Mouse (Mus musculus) embryonic facial prominence, embryonic 15.5 days (tissue): Measurements from ENCODE around the gene Agap2. TPM values are rescaled to one million over a fixed set of nuclear protein-coding genes. Genes with fewer than 3 reads are reported as not detected.
A peak's percentile ranks its signal among the peaks of the same experiment; 100 is the strongest.

Experiments used
- ATAC-seq: fragments of 200-750 bp; cut with Nextera tagmentation; 2 replicates; pipeline ENCODE4 v1.8.0; 2017; ENCODE audit warnings: low read depth, moderate TSS enrichment; ENCODE audit not compliant: insufficient number of reproducible peaks, low FRiP score, low TSS enrichment
- H3K27ac ChIP-seq: fragments of 300-500 bp; sonication (generic); replicated peaks from 2 replicates; pipeline ENCODE4 v1.5.1; 2015; ENCODE audit warnings: mild to moderate bottlenecking, inconsistent platforms
- H3K27me3 ChIP-seq: fragments of 300-500 bp; sonication (generic); 2 replicates; pipeline ENCODE4 v1.6.1; 2015; ENCODE audit warnings: inconsistent platforms
- H3K36me3 ChIP-seq: fragments of 300-500 bp; sonication (generic); 2 replicates; pipeline ENCODE4 v1.6.1; 2015; ENCODE audit warnings: mild to moderate bottlenecking, inconsistent platforms
- H3K4me1 ChIP-seq: fragments of 300-500 bp; sonication (generic); 2 replicates; pipeline ENCODE4 v1.6.1; 2015; ENCODE audit warnings: inconsistent platforms
- H3K4me2 ChIP-seq: fragments of 300-500 bp; sonication (generic); replicated peaks from 2 replicates; pipeline ENCODE4 v1.6.1; 2015; ENCODE audit warnings: mild to moderate bottlenecking, inconsistent platforms
- H3K4me3 ChIP-seq: fragments of 300-500 bp; sonication (generic); replicated peaks from 2 replicates; pipeline ENCODE4 v1.5.1; 2015; ENCODE audit warnings: mild to moderate bottlenecking, inconsistent platforms
- H3K9ac ChIP-seq: fragments of 300-500 bp; sonication (generic); 2 replicates; pipeline ENCODE4 v1.6.1; 2015; ENCODE audit warnings: inconsistent platforms
- H3K9me3 ChIP-seq: fragments of 300-500 bp; sonication (generic); replicated peaks from 2 replicates; pipeline ENCODE4 v1.6.1; 2016; ENCODE audit warnings: inconsistent platforms
- WGBS: fragments of 180-500 bp; shearing (Covaris S2); methylation state at CpG from one replicate; pipeline ENCODE4 v1.1.7; 2015; 5-methylcytosine and 5-hydroxymethylcytosine counted together
- polyA plus RNA-seq: library from polyadenylated mRNA; unstranded; fragments of >200 nt; fragmentation: Nextera tagmentation; extraction: Ambion mirVana; gene quantifications from 2 replicates; pipeline ENCODE4 v1.2.1, GENCODE M21; 2015

The Agap2 gene
- polyA plus RNA-seq, 1 experiment from 2014 or later, result 0.45 TPM

GRCm38 (mm10) chr10:127047954-127048353, 27.1 kb upstream of the Agap2 start, which contains the start of gene Cyp27b1:
Gene Cyp27b1 (plus strand): TSS chr10:127048250.
- no peak within 1 kb of the TSS for H3K27ac ChIP-seq
- no peak within 1 kb of the TSS for H3K9ac ChIP-seq
- H3K36me3 ChIP-seq, result peaks cover 14% of the 10 kb centered on the region
- H3K4me3 ChIP-seq, result peak within 1 kb of the TSS; percentile 19
- ATAC-seq, result no peak
- H3K4me1 ChIP-seq, result peaks cover 23% of the 10 kb centered on the region
- WGBS, result 25% methylated on average over 5 of the region's 5 CpGs
- H3K27me3 ChIP-seq, result peaks cover 55% of the 10 kb centered on the region
- H3K4me2 ChIP-seq, result peak within 1 kb of the TSS; percentile 36
- no peaks in the 10 kb centered on the region for H3K9me3 ChIP-seq

DNA sequence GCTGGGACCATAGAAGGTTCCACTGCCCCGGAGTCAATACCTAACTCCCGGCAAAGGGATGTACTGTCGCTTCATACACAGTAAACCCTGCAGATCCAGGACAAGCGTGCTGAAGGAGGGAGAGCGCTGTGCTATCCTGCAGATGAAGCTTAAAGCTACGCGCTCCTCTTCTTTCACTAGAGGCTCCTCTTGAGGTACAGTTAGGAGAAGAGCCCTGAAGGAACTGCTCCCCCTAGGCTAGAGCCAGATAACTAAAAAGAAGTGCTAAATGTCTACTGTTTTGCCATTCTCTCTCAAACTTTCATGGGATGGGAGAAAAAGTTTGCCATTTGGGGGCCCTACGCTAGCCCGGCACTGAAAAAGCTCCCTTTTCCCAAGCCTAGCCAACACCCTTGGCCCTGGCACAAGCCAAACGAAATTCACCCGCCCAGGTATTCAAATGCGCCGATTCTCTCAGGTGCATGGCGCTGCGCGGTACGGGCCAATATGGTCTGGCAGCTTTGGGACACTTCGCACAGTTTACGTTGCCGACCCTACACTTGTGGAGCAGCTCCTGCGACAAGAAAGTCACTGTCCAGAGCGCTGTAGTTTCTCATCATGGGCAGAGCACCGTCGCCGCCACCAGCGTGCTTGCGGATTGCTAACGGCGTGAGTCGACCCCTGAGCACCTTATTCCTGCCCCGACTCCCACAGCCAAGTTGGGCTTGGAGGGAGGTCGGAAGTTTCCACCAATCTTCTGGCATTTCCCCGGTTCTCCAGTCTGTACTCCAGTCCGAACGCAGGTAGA, 26.3 kb upstream of the Agap2 start:
- H3K27ac ChIP-seq, result no peak overlapping the region
- no peak for ATAC-seq
- H3K36me3 ChIP-seq, result peaks cover 7% of the 10 kb centered on the region
- peak overlapping the region; percentile 19 for H3K4me3 ChIP-seq
- H3K9me3 ChIP-seq, result no peaks in the 10 kb centered on the region
- WGBS, result 4% methylated on average over 35 of the region's 35 CpGs
- H3K4me2 ChIP-seq, result peak overlapping the region; percentile 36
- peaks cover 55% of the 10 kb centered on the region for H3K27me3 ChIP-seq
- H3K4me1 ChIP-seq, result peaks cover 20% of the 10 kb centered on the region
- no peak overlapping the region for H3K9ac ChIP-seq

DNA sequence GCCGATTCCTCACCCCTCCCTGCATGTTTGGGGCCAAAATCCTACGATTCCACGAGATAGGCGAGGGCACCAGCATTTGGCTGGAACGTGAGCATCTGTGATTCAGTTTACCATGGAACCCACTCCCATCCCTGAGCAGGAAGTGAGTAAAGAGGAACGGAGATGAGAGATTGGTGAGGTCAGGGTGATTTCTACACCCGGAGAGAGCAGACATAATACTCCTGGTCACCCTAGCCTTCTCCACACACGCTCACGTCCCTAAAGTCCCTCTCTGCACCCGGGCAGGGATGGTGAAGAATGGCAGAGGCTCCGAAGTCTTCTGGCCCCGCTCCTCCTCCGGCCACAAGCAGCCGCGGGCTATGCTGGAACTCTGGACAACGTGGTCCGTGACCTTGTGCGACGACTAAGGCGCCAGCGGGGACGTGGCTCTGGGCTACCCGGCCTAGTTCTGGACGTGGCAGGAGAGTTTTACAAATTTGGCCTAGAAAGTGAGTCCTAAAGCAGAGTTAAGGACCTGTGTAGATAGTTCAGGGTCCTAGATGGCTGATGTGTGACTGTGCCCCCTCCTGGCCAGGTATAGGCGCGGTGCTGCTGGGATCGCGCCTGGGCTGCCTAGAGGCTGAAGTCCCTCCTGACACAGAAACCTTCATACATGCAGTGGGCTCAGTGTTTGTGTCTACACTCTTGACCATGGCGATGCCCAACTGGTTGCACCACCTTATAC, 25.5 kb upstream of the Agap2 start:
- peak overlapping the region; percentile 19 for H3K4me3 ChIP-seq
- peaks cover 6% of the 10 kb centered on the region for H3K36me3 ChIP-seq
- H3K9ac ChIP-seq, result no peak overlapping the region
- H3K27ac ChIP-seq, result no peak overlapping the region
- 3% methylated on average over 29 of the region's 29 CpGs for WGBS
- H3K4me1 ChIP-seq, result peaks cover 20% of the 10 kb centered on the region
- no peaks in the 10 kb centered on the region for H3K9me3 ChIP-seq
- peaks cover 55% of the 10 kb centered on the region for H3K27me3 ChIP-seq
- peak overlapping the region; percentile 36 for H3K4me2 ChIP-seq
- ATAC-seq, result no peak

- Histone ChIP-seq H3K36me3 (peaks cover under 1% of the 10 kb centered on the region; the same call in 1 of the 2 replicates), H3K9me3 (no peaks in the 10 kb centered on the region), H3K9ac (no peak overlapping the region), H3K27me3 (peaks cover 55% of the 10 kb centered on the region), H3K27ac (no peak overlapping the region), H3K4me2 (no peak overlapping the region), H3K4me3 (0 out of 2 replicates have a peak overlapping the region, but pooled peaks have one; percentile 19), H3K4me1 (peaks cover 20% of the 10 kb centered on the region)
- no peak for ATAC-seq
- WGBS, result 15% methylated on average over 10 of the region's 10 CpGs
Measured at GRCm38 (mm10) chr10:127050119-127050474, 25.0 kb upstream of the Agap2 start.

GRCm38 (mm10) chr10:127054646-127055045, 20.4 kb upstream of the Agap2 start:
- Histone ChIP-seq H3K9ac (no peak overlapping the region), H3K36me3 (peaks cover 20% of the 10 kb centered on the region), H3K9me3 (no peaks in the 10 kb centered on the region), H3K4me3 (no peak overlapping the region), H3K4me2 (no peak overlapping the region), H3K4me1 (peaks cover 18% of the 10 kb centered on the region), H3K27me3 (peaks cover 25% of the 10 kb centered on the region), H3K27ac (no peak overlapping the region)
- no peak for ATAC-seq
- WGBS, result 64% methylated on average over 4 of the region's 4 CpGs

- peaks cover 18% of the 10 kb centered on the region for H3K27me3 ChIP-seq
- no peak overlapping the region for H3K4me2 ChIP-seq
- no peaks in the 10 kb centered on the region for H3K9me3 ChIP-seq
- H3K36me3 ChIP-seq, result peaks cover 20% of the 10 kb centered on the region
- no peak overlapping the region for H3K27ac ChIP-seq
- H3K4me3 ChIP-seq, result no peak overlapping the region
- ATAC-seq, result no peak
- H3K4me1 ChIP-seq, result peaks cover 16% of the 10 kb centered on the region
- no peak overlapping the region for H3K9ac ChIP-seq
- WGBS, result 85% methylated on average over 8 of the region's 8 CpGs
Measured at GRCm38 (mm10) chr10:127055406-127055805, 19.7 kb upstream of the Agap2 start.

DNA sequence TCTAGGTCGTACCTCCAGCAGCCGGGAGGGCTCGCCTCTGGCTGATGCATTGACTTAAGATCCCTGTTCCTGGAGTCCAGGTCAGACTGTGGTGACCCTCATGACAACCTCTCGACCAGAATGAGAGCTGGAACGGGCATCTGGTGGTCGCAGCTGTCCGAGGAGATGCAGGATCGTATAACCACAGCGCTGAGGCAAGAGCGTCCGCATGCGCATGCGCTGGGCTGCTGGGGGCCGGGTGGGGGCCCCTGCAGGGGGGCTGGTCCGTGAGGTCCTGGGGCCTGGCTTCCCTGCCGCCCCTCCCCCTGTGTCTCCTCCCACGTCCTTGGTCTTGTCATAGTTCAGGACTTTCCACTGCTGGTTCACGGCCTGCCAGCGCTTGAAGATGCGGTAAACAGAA, 18.6 kb upstream of the Agap2 start:
- H3K27ac ChIP-seq, result no peak overlapping the region
- peaks cover 7% of the 10 kb centered on the region; the same call in 1 of the 2 replicates for H3K27me3 ChIP-seq
- no peaks in the 10 kb centered on the region for H3K9me3 ChIP-seq
- peaks cover 20% of the 10 kb centered on the region for H3K4me1 ChIP-seq
- H3K36me3 ChIP-seq, result peaks cover 20% of the 10 kb centered on the region
- no peak for ATAC-seq
- WGBS, result 81% methylated on average over 20 of the region's 20 CpGs
- H3K9ac ChIP-seq, result no peak overlapping the region
- H3K4me2 ChIP-seq, result no peak overlapping the region
- H3K4me3 ChIP-seq, result no peak overlapping the region

- peaks cover 24% of the 10 kb centered on the region for H3K4me1 ChIP-seq
- no peaks in the 10 kb centered on the region for H3K9me3 ChIP-seq
- ATAC-seq, result no peak
- no peaks in the 10 kb centered on the region for H3K27me3 ChIP-seq
- WGBS, result 2% methylated on average over 9 of the region's 9 CpGs
- no peak overlapping the region for H3K9ac ChIP-seq
- peaks cover 20% of the 10 kb centered on the region for H3K36me3 ChIP-seq
- peak overlapping the region; percentile 86 for H3K4me2 ChIP-seq
- H3K27ac ChIP-seq, result no peak overlapping the region
- peak overlapping the region; percentile 78 for H3K4me3 ChIP-seq
Measured at GRCm38 (mm10) chr10:127058161-127058560, 16.9 kb upstream of the Agap2 start.

DNA sequence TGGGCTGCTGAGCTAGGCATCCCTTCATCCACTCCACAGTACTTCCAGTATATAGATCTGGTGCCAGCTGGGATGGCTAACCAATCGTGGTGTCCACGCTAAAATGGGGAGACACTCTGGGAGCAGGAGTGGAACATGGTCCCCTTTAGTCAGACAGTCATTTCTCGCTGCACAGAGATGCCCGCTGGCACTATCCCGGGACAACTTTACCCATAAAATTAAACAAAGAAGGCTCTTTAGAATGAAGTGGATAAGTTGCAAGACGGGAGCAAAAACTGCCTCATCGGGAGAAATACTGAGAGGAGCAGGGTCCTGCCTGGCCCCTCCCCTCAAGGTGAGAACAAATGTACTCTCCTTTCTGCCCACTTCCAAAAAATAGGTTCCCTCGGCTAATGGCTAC, 16.4 kb upstream of the Agap2 start:
- Histone ChIP-seq H3K36me3 (peaks cover 20% of the 10 kb centered on the region), H3K9ac (no peak overlapping the region), H3K27me3 (no peaks in the 10 kb centered on the region), H3K27ac (no peak overlapping the region), H3K4me1 (peaks cover 24% of the 10 kb centered on the region), H3K4me2 (peak overlapping the region; percentile 86), H3K9me3 (no peaks in the 10 kb centered on the region), H3K4me3 (peak overlapping the region; percentile 78)
- WGBS, result 9% methylated on average over 8 of the region's 8 CpGs
- ATAC-seq, result no peak

DNA sequence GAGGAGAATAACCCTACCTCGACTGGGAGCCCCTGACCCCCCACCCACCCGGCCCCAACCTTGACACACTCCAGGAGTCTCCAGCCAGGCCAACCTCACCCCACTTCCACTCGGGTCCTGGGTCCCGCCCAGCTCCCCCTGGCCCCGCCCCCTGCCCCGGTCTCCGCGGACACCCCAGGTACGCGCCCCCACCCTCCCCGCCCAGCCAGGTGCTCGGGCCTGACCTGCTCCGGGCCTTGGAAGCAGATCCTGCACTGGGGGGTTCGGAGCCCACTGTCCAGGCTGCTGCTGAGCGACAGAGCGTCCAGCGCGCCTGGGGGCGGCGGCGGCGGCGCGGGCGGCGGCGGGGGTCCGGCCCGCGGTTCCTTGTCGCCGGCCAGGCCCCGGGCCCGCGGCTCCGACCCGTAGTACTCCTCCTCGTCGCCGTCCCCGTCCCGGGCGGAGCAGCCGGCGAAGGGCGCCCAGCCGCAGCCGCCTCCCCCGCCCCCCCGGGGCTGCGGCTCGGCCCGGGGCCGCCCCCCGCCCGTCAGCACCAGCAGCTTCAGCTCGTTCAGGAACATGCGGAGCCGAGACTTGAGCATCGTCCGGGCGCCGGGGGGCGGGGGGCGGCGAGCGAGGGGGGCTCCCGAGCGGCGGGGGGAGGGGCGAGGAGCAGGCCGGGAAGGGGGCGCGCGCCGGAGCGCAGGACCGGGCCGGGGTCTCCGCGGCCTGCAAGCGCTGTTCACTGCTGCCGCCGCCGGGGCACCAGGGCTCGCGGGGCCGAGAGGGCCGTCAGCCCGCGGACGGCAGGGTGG, 15.7 kb upstream of the Agap2 start:
- Histone ChIP-seq H3K4me1 (peaks cover 24% of the 10 kb centered on the region), H3K4me3 (peak overlapping the region; percentile 78), H3K36me3 (peaks cover 20% of the 10 kb centered on the region), H3K27me3 (no peaks in the 10 kb centered on the region), H3K4me2 (peak overlapping the region; percentile 86), H3K27ac (peak overlapping the region; percentile 70), H3K9ac (peak overlapping the region; percentile 73), H3K9me3 (no peaks in the 10 kb centered on the region)
- under 1% methylated on average over 61 of the region's 92 CpGs for WGBS
- no peak; the same call in 1 of the 2 replicates for ATAC-seq
